Mouse (Mus musculus) midbrain, embryonic 13.5 days (tissue): Measurements from ENCODE around the gene Bri3bp. TPM values are rescaled to one million over a fixed set of nuclear protein-coding genes. Genes with fewer than 3 reads are reported as not detected.
A peak's percentile ranks its signal among the peaks of the same experiment; 100 is the strongest.

Source experiments
- ATAC-seq: fragments of 200-750 bp; cut with Nextera tagmentation; 2 replicates; pipeline ENCODE4 v1.8.0; 2017; ENCODE audit warnings: mild to moderate bottlenecking, moderate TSS enrichment, moderate library complexity
- H3K27ac ChIP-seq: fragments of 300-500 bp; sonication (generic); 2 replicates; pipeline ENCODE4 v1.5.1; 2015; ENCODE audit warnings: inconsistent platforms, mild to moderate bottlenecking, moderate library complexity
- H3K27me3 ChIP-seq: fragments of 300-500 bp; sonication (generic); 2 replicates; pipeline ENCODE4 v1.6.1; 2015; ENCODE audit warnings: mild to moderate bottlenecking, inconsistent platforms
- H3K36me3 ChIP-seq: fragments of 300-500 bp; sonication (generic); 2 replicates; pipeline ENCODE4 v1.6.1; 2015; ENCODE audit warnings: mild to moderate bottlenecking, inconsistent platforms
- H3K4me1 ChIP-seq: fragments of 300-500 bp; sonication (generic); replicated peaks from 2 replicates; pipeline ENCODE4 v1.6.1; 2015; ENCODE audit warnings: inconsistent platforms
- H3K4me2 ChIP-seq: fragments of 300-500 bp; sonication (generic); replicated peaks from 2 replicates; pipeline ENCODE4 v1.6.1; 2015; ENCODE audit warnings: moderate library complexity, mild to moderate bottlenecking, inconsistent platforms
- H3K4me3 ChIP-seq: fragments of 300-500 bp; sonication (generic); replicated peaks from 2 replicates; pipeline ENCODE4 v1.5.1; 2015; ENCODE audit warnings: mild to moderate bottlenecking, inconsistent platforms
- H3K9ac ChIP-seq: fragments of 300-500 bp; sonication (generic); replicated peaks from 2 replicates; pipeline ENCODE4 v1.6.1; 2015; ENCODE audit warnings: mild to moderate bottlenecking, inconsistent platforms
- H3K9me3 ChIP-seq: fragments of 300-500 bp; sonication (generic); 2 replicates; pipeline ENCODE4 v1.6.1; 2016; ENCODE audit warnings: mild to moderate bottlenecking, inconsistent platforms
- WGBS: fragments of 180-500 bp; shearing (Covaris S2); methylation state at CpG from one replicate; pipeline ENCODE4 v1.1.7; 2015; 5-methylcytosine and 5-hydroxymethylcytosine counted together
- polyA plus RNA-seq: library from polyadenylated mRNA; unstranded; fragments of >200 nt; fragmentation: Nextera tagmentation; extraction: Ambion mirVana; gene quantifications from 2 replicates; pipeline ENCODE4 v1.2.1, GENCODE M21; 2015

The Bri3bp gene
- polyA plus RNA-seq, 1 experiment from 2014 or later = 29.6 TPM

DNA sequence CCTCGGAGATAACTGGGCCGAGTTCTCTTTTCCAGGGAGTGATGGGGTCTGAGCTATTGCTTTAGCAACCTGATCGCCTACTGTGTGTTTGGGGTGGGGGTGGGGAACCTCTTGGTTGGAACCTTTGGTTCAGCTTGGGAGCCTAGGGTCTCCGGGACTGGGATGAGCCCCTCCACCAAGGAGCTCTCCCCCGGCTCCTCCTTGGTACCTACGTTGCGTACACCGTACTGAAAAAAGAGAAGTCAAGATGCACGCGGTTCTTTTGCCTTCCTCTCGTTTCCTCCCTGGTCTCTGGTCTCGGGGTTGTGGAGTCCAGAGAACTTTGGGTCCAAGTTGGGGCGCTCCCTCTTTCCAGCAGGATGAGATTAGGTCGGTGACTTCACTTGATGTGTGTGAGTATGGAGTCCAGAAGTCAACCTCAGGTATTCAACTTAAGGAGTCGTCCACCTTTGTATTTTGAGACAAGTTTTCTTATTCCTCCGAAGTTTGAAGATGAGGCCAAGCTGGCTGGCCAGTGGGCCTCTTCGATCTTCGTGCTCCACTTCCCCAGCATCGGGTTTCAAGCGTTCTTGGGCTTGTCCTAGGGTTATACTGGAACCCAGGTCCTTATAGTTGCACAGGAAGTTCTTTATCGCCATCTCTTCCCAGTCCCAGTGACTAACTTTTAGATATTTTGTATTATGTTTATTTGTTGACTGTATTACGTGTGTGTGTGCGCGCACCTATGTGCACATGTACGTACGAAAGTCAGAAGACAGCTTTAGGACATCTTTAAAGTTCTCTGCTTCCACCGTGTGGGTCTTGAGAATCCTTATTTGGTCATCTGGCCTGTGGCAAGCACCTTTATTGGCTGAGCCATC is 998 bp downstream of the Bri3bp start:
- no peaks in the 10 kb centered on the region for H3K36me3 ChIP-seq
- peak overlapping the region; percentile 81 for H3K4me2 ChIP-seq
- peak overlapping the region; percentile 76 for H3K27ac ChIP-seq
- H3K4me1 ChIP-seq = peaks cover 21% of the 10 kb centered on the region
- H3K9me3 ChIP-seq = no peaks in the 10 kb centered on the region
- H3K4me3 ChIP-seq = peak overlapping the region; percentile 88
- WGBS = 25% methylated on average over 27 of the region's 27 CpGs
- peak overlapping the region; percentile 87 for H3K9ac ChIP-seq
- H3K27me3 ChIP-seq = no peaks in the 10 kb centered on the region
- ATAC-seq = 0 out of 2 replicates have a peak, but pooled peaks have one; percentile 25

DNA sequence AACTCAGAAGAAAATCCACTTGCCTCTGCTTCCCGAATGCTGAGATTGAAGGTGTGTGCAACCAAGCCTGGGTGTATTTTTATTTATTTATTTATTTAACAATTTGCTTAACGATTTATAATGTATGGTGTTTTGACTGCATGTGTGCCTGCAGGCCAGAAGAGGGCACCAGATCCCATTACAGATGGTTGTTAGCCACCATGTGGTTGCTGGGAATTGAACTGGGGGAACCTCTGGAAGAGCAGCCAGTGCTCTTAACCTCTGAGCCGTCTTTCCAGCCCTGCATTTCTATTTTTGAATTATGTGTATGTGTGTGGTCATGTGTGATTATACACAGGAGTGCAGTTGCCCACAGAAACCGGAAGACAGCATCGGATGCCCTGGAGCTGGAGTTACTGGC is 2.0 kb downstream of the Bri3bp start:
- H3K9ac ChIP-seq = no peak overlapping the region
- no peak overlapping the region for H3K27ac ChIP-seq
- WGBS = 93% methylated on average over 5 of the region's 5 CpGs
- H3K4me3 ChIP-seq = no peak overlapping the region
- peaks cover 21% of the 10 kb centered on the region for H3K4me1 ChIP-seq
- no peak for ATAC-seq
- no peak overlapping the region for H3K4me2 ChIP-seq
- H3K36me3 ChIP-seq = no peaks in the 10 kb centered on the region
- no peaks in the 10 kb centered on the region for H3K27me3 ChIP-seq
- no peaks in the 10 kb centered on the region for H3K9me3 ChIP-seq

DNA sequence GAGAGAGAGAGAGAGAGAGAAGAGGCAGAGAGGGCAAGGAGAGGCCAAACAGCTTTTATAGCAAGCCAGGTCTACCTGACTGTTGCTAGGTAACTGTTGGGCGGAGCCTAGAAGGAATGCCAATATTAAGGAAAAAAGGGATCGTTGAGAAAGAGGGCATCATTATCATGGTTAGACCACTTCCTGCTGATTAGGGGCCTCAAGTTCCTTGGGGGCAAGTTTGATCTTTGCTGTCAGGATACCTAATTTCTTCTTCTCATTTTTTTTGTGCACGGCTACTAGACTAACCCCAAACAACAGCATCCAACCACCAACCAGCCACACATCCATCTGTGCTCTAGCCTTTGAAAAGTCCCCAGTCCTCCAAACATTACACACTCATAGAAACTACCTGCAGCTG is 2.5 kb downstream of the Bri3bp start:
- Histone ChIP-seq H3K36me3 (no peaks in the 10 kb centered on the region), H3K9me3 (no peaks in the 10 kb centered on the region), H3K27ac (no peak overlapping the region), H3K4me2 (no peak overlapping the region), H3K4me1 (peaks cover 21% of the 10 kb centered on the region), H3K27me3 (no peaks in the 10 kb centered on the region), H3K9ac (no peak overlapping the region), H3K4me3 (no peak overlapping the region)
- 94% methylated on average over 3 of the region's 3 CpGs for WGBS
- ATAC-seq = no peak

DNA sequence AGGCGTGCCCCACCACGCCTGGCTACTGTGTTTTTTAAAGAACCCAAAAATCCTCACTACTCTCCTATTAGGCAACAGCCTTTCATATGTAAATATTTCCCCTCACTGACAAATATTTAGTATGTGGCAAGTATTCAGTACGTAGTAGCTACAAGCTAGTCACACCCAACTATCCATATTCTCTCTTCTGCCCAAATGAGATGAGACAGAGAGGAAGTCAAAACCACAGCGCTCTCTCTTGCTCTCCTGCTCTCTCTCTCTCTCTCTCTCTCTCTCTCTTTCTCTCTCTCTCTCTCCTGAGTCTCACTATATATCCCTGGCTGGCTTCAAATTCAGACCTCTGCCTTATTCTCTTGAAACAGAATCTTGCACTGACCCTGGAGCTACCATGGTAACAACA is 3.2 kb downstream of the Bri3bp start:
- no peak overlapping the region for H3K9ac ChIP-seq
- no peaks in the 10 kb centered on the region for H3K27me3 ChIP-seq
- 84% methylated on average over 4 of the region's 4 CpGs for WGBS
- no peak overlapping the region for H3K4me2 ChIP-seq
- H3K4me1 ChIP-seq = peaks cover 21% of the 10 kb centered on the region
- H3K9me3 ChIP-seq = no peaks in the 10 kb centered on the region
- no peak overlapping the region for H3K27ac ChIP-seq
- ATAC-seq = no peak
- H3K36me3 ChIP-seq = no peaks in the 10 kb centered on the region
- H3K4me3 ChIP-seq = no peak overlapping the region

DNA sequence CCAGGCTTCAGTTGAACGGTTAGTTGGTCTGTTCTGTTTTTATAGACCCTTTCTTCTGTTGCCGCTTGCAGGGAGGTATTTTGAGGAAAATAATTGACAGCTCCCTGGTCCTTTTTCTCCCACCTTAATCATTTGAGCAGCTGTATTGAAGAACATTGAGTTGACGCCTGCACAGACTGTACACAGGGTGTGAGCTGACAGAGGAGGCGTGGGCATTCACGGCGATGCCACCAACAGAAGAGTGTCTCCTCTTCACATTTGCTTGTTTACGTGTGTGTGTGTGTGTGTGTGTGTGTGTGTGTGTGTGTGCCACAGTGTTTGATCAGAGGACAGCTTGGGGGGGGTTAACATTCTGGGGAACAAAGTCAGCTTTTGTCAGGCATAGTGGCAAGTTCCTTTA is 5.0 kb downstream of the Bri3bp start:
- Histone ChIP-seq H3K9ac (no peak overlapping the region), H3K27ac (no peak overlapping the region), H3K4me3 (no peak overlapping the region), H3K4me2 (no peak overlapping the region), H3K36me3 (no peaks in the 10 kb centered on the region), H3K9me3 (no peaks in the 10 kb centered on the region), H3K4me1 (peaks cover 15% of the 10 kb centered on the region), H3K27me3 (no peaks in the 10 kb centered on the region)
- ATAC-seq = no peak
- 87% methylated on average over 7 of the region's 7 CpGs for WGBS

DNA sequence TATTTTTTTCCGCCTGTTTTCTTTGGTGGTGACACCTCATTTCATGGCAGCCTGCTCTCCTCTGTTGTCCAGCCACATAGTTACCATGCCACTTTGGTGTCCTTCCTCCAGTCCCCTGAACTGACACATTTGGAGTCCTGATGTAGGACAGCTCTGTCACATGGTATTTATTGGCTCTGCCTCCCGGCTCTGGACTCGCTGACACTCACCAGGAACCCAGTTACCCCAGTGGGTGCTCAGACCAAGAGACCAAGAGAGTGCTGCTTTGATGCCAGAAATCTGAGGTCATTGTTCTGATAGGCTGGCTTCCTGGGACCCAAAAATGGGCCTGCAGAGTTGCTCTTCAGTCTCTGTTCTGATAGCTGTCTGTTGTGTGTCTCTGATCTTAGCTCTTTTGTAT is 6.7 kb downstream of the Bri3bp start:
- Histone ChIP-seq H3K4me1 (peaks cover 5% of the 10 kb centered on the region), H3K4me3 (no peak overlapping the region), H3K9me3 (no peaks in the 10 kb centered on the region), H3K9ac (no peak overlapping the region), H3K27me3 (no peaks in the 10 kb centered on the region), H3K36me3 (peaks cover 11% of the 10 kb centered on the region), H3K27ac (no peak overlapping the region), H3K4me2 (no peak overlapping the region)
- WGBS = 80% methylated on average over 3 of the region's 3 CpGs
- no peak for ATAC-seq

DNA sequence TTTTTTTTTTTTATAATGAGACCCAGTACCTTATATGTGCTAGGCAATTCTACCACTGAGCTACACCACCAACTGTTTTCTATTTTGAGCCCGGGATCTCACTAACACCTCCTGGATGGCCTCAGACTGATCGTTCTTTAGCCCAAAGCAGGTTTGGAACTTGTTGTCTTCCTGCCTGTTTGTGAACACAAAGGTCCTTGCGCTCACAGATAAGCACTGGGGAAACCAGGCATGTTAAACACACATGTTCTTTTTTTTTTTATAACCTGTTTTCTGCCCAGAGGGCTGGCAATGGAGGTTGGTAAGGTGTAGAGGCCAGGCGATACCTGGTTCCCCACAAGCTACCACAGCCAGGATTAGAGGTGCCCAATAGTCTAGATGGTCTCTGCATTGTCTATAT is 7.3 kb downstream of the Bri3bp start:
- no peak for ATAC-seq
- Histone ChIP-seq H3K27me3 (no peaks in the 10 kb centered on the region), H3K27ac (no peak overlapping the region), H3K4me3 (no peak overlapping the region), H3K4me1 (0 out of 2 replicates have a peak, but pooled peaks cover 4% of the 10 kb centered on the region), H3K9ac (no peak overlapping the region), H3K9me3 (no peaks in the 10 kb centered on the region), H3K4me2 (no peak overlapping the region), H3K36me3 (peaks cover 16% of the 10 kb centered on the region)
- 94% methylated on average over 4 of the region's 4 CpGs for WGBS

DNA sequence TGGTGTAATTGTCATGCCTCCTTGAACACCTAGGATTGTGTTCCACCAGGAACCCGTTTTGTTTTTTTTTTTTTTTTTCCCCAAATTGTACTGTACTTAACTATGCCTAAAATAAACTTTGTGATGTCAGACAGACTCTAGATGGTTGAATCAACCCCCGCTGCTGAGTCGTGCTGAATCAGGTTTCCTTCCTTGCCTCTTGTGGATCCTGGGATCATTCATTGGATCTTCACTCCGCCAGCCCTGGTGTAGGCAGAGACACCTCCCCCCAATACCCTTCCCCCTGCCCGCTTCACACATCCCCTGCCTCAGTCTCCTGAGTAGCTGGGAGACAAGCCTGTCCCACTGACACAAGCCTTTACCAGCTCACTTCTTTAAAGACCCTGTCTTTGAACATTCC is 7.9 kb downstream of the Bri3bp start:
- Histone ChIP-seq H3K4me1 (0 out of 2 replicates have a peak, but pooled peaks cover 4% of the 10 kb centered on the region), H3K9me3 (no peaks in the 10 kb centered on the region), H3K27me3 (no peaks in the 10 kb centered on the region), H3K27ac (no peak overlapping the region), H3K36me3 (peaks cover 20% of the 10 kb centered on the region), H3K4me2 (no peak overlapping the region), H3K9ac (no peak overlapping the region), H3K4me3 (no peak overlapping the region)
- 86% methylated on average over 5 of the region's 5 CpGs for WGBS
- ATAC-seq = no peak

DNA sequence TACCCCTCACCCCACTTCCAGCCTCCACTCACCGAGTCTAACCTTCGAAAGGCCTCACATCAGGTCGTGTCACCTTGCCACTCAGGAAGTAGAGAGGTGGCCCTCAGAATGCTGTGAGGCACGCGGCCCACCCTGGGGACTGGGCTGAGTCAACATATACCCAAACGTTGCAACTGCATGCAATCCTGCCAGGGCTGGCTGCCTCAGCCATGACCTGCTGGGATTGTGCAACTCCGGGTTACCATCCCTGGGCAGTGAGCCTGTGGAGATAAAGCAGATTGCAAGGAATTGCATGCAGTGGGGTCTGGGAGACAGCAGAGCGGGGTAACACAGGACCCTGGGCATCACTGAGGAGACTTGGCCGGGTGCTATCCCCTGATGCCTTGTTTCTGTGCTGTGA is 11.2 kb downstream of the Bri3bp start:
- WGBS = 93% methylated on average over 9 of the region's 9 CpGs
- ATAC-seq = no peak
- H3K9me3 ChIP-seq = no peaks in the 10 kb centered on the region

DNA sequence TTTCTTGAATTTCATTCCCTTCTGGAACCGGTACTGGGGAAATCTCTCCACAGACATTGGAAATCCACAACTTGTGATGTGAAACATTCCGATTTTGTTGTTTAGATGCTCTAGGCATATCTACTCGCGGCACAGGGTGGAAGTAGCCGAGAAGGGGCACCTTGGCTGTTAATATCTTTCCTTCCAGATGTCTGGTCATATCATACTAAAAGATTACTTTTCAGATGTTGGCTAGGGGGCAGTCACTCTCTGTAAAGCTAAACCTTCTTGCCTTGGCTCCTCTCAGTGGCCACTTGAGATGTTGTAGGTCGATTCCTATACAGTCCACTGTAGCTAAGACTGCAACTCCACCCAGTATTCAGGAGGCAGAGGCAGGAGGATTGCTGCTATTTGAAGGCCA is 14.7 kb downstream of the Bri3bp start:
- Histone ChIP-seq H3K4me1 (no peaks in the 10 kb centered on the region), H3K4me2 (no peak overlapping the region), H3K27ac (no peak overlapping the region), H3K4me3 (no peak overlapping the region), H3K27me3 (no peaks in the 10 kb centered on the region), H3K9me3 (no peaks in the 10 kb centered on the region), H3K36me3 (peaks cover 41% of the 10 kb centered on the region), H3K9ac (no peak overlapping the region)
- WGBS = 93% methylated on average over 6 of the region's 6 CpGs
- no peak for ATAC-seq

More for the DNA sequence above, 11.2 kb downstream of the Bri3bp start:
- Histone ChIP-seq H3K9ac (no peak overlapping the region), H3K36me3 (peaks cover 41% of the 10 kb centered on the region), H3K4me3 (no peak overlapping the region), H3K4me2 (no peak overlapping the region), H3K27me3 (no peaks in the 10 kb centered on the region), H3K4me1 (no peaks in the 10 kb centered on the region), H3K27ac (no peak overlapping the region)

DNA sequence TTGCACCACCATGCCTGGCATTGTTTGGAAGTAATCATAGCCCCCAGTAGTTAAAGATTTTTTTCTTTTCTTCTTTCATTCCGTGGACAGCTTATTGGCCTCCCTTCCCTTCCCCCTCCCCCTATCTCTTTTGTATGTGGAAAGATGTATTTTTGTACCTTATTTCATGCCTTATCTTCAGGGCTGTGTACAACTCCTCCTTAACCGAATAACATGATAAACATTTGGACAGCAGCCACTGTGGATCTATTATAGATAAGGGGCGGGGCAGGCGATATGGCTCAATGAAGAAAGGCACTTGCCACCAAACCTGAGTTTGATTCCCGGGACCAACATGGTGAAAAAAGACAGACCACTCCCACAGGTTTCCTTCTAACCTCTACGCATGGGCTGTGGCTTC is 16.2 kb downstream of the Bri3bp start:
- no peak overlapping the region for H3K4me3 ChIP-seq
- H3K4me2 ChIP-seq = no peak overlapping the region
- no peaks in the 10 kb centered on the region for H3K9me3 ChIP-seq
- ATAC-seq = no peak
- H3K4me1 ChIP-seq = no peaks in the 10 kb centered on the region
- H3K36me3 ChIP-seq = peaks cover 35% of the 10 kb centered on the region
- H3K27ac ChIP-seq = no peak overlapping the region
- WGBS = 95% methylated on average over 6 of the region's 6 CpGs
- no peaks in the 10 kb centered on the region for H3K27me3 ChIP-seq
- H3K9ac ChIP-seq = no peak overlapping the region

DNA sequence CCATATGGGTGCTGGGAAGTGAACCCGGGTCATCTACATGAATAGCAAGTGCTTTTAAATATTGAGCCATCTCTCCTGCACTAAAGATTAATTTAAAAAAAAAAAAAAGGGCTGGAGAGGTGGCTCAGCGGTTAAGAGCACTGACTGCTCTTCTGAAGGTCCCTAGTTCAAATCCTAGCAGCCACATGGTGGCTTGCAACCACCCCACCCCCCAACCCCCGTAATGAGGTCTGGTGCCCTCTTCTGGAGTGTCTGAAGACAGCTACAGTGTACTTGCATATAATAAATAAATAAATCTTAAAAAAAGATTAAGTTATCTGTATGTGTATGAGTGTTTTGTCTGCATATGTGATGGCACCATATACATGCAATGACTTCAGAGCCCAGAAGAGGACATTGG is 19.2 kb downstream of the Bri3bp start:
- 85% methylated on average over 3 of the region's 3 CpGs for WGBS
- no peak overlapping the region for H3K4me2 ChIP-seq
- H3K9ac ChIP-seq = no peak overlapping the region
- H3K27me3 ChIP-seq = no peaks in the 10 kb centered on the region
- peaks cover 5% of the 10 kb centered on the region for H3K4me1 ChIP-seq
- no peak overlapping the region for H3K27ac ChIP-seq
- ATAC-seq = no peak
- H3K9me3 ChIP-seq = no peaks in the 10 kb centered on the region
- peaks cover 9% of the 10 kb centered on the region for H3K36me3 ChIP-seq
- H3K4me3 ChIP-seq = no peak overlapping the region
